Mouse (Mus musculus) cerebellum, adult 18-20 months (tissue): ENCODE measurements at regions not wholly inside any gene's neighbourhood (a gene's known extent, or its start where the extent isn't known, plus 50 kb on each side); places are given as distances from the start of the nearest gene placed in this dataset.

Experiments
- DNase-seq, 2 experiments: peaks; one replicate each; pipeline ENCODE4 v3.0.0; 2021

DNA sequence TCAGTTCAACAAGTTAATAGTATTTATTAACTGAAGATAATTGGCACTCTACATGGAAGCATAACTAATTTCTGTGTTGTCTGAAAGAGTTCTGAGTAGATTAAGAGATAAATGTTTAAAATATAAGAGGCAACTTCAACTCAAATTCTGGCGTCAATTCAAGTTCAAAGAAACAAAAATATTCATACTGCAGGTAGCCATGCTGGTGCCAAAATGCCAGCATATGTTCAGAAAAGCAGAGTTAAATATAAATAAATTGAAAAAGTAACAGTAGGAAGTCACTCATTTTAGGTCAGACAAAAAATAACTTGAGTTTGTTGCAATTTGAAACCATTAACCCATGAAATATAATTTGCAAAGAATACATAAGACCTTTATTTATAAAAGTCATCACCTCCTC lies 1786.5 kb downstream of the Olfm4 start:
- DNase-seq: peak; percentile 8 to 16

DNA sequence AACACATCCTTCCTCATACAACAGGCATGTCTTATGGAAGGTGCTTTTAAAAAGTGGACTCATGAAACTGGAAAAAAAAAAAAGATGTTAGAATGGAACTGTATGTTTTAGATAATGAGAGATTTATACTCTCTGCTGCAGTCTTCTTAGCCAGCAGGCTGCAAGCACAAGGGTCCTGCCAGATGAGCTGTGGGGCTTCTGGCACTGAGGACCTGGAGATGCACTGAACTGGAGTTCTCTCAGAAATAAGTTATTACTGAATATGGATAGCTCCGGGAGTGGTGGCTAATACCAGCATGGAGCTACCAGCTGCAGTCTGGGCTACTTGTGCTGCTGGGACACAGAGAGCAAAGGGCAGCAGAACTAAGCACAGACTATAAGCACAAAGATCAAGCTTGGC lies 1787.9 kb downstream of the Olfm4 start:
- DNase-seq: no peak

DNA sequence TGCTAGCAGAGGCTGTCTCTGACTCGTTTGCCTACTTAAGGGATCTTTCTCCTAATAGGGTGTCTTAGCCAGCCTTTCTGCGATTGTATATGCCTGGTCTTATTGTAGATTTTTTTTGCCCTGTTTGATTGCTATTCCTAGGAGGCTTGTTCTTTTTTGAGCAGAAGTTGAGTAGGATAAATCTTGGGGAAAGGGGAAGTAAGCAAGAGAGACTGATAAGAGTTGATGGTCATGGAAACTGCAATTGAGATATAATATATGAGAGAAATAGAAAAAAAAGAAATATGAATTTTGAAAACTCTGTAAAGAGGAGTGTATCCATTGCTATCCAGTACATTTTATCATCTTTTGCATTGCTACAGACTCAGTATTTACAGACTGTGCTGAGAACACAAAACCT lies 1805.0 kb downstream of the Olfm4 start:
- DNase-seq: no peak

DNA sequence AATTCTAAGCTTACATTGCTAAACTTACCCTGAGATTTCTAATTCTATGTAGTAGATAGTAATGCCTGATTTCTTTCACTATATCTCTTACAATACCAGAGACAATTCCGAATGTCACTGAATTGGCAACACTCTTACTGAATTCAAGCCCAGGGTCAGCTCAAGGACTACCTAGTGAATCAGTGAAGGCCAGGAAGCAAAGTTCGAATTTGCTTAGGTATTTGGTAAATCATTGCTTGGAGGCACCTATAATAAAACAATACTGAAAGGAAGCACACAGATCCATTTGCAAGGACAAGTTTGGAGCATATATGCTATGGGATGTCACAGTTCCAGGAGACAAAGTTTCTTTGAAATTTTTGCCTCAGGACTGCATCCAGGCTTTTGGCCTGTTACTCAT lies 1839.9 kb downstream of the Olfm4 start:
- DNase-seq: no peak

DNA sequence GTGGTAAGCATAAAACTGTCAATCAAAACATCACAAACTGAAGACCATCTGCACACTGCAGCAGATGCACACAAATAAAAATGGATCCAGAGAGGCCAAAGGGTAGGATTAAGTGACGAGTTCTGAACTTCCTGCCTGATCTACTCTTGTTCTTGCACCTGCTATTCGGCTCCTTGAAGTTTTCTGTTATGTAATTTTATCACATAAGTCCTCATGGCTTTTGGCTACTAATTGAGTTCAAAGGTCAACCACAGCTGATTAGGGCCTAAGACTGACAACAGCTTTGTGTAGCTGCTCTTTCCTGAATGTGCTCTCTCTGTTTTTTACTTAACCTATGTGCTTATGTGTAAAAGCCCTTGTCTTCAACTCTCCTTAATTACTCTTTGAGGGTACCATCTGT lies 1874.7 kb downstream of the Olfm4 start:
- DNase-seq: no peak

DNA sequence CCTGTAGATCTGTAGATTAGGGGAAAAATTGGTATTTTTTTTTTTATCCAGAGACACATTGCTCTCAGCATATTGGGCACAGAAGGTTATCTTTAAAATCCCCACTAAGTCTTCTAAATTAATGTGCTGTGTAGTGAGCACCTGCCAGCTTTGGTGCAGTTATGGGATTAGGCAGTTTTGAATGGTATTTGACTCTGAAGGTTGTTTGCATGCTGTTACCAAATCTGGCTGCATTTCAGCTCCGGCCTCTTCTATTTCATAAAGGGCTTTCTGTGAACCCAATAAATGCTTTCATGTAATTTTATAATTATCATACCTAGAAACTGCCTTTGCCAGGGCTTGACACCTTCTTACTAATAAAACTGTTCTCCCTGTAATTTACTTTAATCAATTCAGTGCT lies 1886.5 kb downstream of the Olfm4 start:
- peak; percentile 3 to 5 for DNase-seq
